Mouse (Mus musculus): Measurements from ENCODE around the gene Usp3.

Usp3 gene

DNA sequence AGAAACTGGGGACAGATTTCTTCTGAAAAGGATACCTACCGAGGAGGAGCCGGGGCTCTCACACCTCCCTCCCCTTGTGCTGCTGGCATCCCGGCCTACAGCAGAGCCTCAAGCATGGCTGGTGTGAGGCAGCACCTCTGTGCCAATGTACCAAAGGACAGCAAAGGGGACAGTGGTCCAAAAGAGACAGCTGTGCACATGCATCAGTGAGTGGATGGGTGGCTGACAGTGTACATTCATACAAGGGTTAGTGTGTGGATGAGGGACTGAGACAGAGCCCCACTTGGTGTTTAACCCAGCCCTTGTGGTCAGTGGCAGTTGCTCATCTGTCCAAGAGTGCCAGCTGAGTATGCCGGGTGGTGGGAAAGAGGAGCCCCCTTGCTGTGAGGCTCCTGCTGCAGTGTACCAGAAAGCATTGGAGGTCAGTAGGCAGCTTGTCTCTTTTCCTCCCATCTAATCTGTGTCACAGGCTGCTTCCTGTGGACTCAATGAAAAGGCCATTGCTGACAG, 84.0 kb downstream of the Usp3 start:
- DNase-seq (ENCODE audit: extremely low spot score) = no peak

DNA sequence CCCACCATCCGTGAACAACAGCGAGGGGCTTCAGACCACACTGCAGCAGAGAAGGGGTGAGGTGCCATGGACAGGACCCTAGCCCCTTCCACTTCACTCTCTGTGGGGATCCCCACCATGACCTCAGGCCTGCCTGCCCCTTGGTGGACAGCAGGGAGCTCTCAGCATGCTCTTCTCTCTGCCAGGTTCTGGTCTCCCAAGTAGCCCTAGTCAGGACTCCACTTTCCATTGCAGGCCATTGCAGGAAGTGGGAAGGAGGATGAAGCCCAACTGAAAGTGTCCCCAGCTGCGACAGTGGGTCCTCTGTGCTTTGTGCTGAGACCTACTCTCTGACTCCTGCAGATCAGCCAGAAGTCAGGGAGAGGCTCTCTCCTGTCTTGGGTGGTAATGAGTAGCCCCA, 85.3 kb downstream of the Usp3 start:
- no peak for DNase-seq (ENCODE audit: extremely low spot score)

- DNase-seq (ENCODE audit: extremely low spot score) = no peak
Observed at GRCm38 (mm10) chr9:66506424-66506823, 86.5 kb downstream of the Usp3 start.

- DNase-seq (ENCODE audit: extremely low spot score) = peak; percentile 48
Observed at GRCm38 (mm10) chr9:66506011-66506410, 86.9 kb downstream of the Usp3 start.

GRCm38 (mm10) chr9:66505141-66505917, 87.6 kb downstream of the Usp3 start:
- DNase-seq (ENCODE audit: extremely low spot score) = no peak

DNA sequence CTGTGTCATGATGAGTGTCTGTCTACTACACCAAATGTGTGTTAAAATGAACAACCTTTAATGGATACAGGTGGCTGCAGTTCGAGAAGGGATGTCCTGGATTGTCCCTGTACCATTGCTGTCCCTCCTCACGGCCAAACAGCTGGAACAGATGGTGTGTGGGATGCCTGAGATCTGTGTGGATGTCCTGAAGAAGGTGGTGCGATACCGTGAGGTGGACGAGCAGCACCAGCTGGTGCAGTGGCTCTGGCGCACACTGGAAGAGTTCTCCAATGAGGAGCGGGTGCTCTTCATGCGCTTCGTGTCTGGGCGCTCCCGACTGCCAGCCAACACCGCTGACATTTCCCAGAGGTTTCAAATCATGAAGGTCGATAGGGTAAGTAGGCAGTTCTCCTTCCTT, 88.4 kb downstream of the Usp3 start:
- DNase-seq (ENCODE audit: extremely low spot score) = no peak

DNA sequence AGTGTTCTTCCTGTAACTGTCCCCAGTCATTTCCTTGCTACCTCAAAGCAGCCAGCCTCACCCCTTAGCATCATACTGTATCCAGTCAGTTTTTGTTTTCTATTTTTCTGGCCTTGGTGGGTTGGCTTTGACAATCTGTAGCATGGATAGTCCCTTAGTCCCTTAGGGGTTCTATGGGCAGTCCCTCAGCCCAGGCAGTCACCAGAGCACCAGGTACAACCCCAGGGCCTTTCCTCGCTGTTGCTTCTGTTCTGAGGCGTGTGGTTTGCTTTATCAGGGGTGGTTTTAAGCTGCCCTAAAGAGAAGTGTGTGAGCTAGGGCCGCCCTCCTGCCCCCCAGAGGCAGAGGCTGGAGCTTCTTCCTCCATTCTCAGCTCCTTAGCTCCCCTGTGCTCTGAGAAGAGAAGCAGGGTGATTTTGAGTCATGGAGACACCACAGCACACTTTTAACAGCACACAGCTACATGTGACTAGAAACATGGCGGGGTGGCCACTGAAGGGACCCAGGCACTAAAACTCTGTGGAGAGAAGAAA, 89.0 kb downstream of the Usp3 start:
- DNase-seq (ENCODE audit: extremely low spot score) = no peak

- no peak for DNase-seq (ENCODE audit: extremely low spot score)
Observed at GRCm38 (mm10) chr9:66501248-66501647, 91.7 kb downstream of the Usp3 start.

DNA sequence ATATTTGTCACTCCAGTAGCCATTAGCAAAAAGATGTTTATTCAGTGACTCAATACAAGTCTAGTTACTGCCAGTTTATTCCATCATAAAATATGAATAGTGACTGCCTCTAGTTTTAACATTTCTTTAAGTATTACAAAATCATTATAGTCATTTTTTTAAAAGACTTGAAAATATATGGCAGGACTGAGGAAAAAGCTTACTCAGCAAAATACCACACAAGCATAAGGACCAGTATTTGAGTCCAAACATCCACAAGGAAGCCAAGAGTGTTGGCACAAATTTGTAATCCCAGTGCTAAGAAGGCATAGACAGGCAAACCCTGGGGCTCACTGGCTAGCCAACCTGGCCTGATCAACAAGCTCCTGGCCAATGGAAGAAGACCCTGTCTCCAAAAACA, 99.0 kb downstream of the Usp3 start:
- DNase-seq (ENCODE audit: extremely low spot score) = no peak

DNA sequence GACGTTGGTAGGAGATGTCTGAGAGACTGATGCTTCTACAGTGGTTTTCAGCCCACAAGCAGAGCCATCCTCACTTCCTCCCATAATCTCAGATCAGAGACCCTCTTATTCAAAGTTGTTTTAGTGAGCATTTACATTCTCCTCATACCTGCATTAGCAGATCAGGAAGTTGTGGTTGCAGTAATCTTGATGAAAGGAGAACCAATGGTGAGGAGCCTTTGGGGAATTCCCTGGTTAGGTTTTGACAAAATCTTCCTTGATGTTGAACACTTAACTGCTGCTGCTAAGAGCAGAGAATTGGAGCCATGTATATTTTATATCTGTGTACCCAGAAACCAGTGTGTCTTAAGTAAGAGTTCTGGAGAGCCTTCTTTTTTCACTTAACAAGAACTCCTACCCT, 100.6 kb downstream of the Usp3 start:
- DNase-seq (ENCODE audit: extremely low spot score) = no peak

DNA sequence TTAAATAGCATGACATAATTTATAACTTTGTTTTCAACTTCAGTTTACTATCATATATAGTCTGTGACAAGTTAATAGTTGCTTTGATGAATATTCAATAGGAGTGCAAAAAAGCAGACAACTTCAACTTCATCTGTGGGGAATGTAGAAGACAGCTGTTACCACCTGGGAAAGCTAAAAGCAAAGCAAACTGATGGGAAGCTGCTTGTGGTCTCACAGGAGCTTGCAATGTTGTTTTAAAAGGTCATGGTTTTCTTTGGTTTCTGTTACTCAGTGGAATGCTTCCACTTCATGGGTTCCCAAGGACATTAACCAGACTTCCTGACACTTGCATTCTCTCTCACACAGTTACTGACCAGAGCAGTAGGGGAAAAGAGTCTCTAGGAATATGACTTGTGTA, 104.2 kb downstream of the Usp3 start:
- no peak for DNase-seq (ENCODE audit: extremely low spot score)

GRCm38 (mm10) chr9:66483429-66483828, 109.5 kb downstream of the Usp3 start:
- no peak for DNase-seq (ENCODE audit: extremely low spot score)

- DNase-seq (ENCODE audit: extremely low spot score) = no peak
Observed at GRCm38 (mm10) chr9:66477785-66478184, 115.2 kb downstream of the Usp3 start.

DNA sequence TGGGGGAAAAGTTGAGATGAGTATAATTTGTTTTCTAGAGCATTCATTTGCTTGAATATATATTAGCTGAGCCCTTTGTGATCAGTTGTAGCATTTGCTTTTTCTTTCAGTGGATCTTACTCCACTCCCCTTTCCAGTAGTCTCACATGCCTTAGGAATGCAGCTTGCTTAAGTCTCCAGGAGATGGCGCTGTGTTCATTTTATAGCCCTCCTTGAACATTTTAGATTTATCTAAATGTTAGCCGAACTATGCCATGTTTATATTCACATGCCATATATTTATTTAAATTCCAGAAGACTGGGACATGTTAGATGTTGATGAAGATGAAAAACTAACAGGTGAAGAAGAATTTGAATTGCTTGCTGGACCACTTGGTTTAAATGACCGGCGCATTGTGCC, 127.9 kb downstream of the Usp3 start:
- peak; percentile 3 for DNase-seq (ENCODE audit: extremely low spot score)
